Mouse (Mus musculus) neural tube, embryonic 12.5 days (tissue): ENCODE results near the gene Cldn1. TPM values are rescaled to one million over a fixed set of nuclear protein-coding genes. Genes with fewer than 3 reads are reported as not detected.
A peak's percentile ranks its signal among the peaks of the same experiment; 100 is the strongest.

Experiments used
- ATAC-seq: fragments of 200-750 bp; cut with Nextera tagmentation; 2 replicates; pipeline ENCODE4 v1.8.0; 2017; ENCODE audit warnings: low read depth, mild to moderate bottlenecking, moderate TSS enrichment, moderate library complexity; ENCODE audit not compliant: low FRiP score
- H3K27ac ChIP-seq: fragments of 300-500 bp; sonication (generic); 2 replicates; pipeline ENCODE4 v1.5.1; 2016
- H3K27me3 ChIP-seq: fragments of 300-500 bp; sonication (generic); replicated peaks from 2 replicates; pipeline ENCODE4 v1.6.1; 2016; ENCODE audit warnings: mild to moderate bottlenecking
- H3K36me3 ChIP-seq: fragments of 300-500 bp; sonication (generic); 2 replicates; pipeline ENCODE4 v1.6.1; 2016; ENCODE audit warnings: mild to moderate bottlenecking
- H3K4me1 ChIP-seq: fragments of 300-500 bp; sonication (generic); 2 replicates; pipeline ENCODE4 v1.6.1; 2016
- H3K4me2 ChIP-seq: fragments of 300-500 bp; sonication (generic); replicated peaks from 2 replicates; pipeline ENCODE4 v1.6.1; 2016; ENCODE audit warnings: mild to moderate bottlenecking
- H3K4me3 ChIP-seq: fragments of 300-500 bp; sonication (generic); 2 replicates; pipeline ENCODE4 v1.5.1; 2016
- H3K9ac ChIP-seq: fragments of 300-500 bp; sonication (generic); 2 replicates; pipeline ENCODE4 v1.6.1; 2016; ENCODE audit warnings: mild to moderate bottlenecking
- H3K9me3 ChIP-seq: fragments of 300-500 bp; sonication (generic); 2 replicates; pipeline ENCODE4 v1.6.1; 2016; ENCODE audit warnings: mild to moderate bottlenecking
- WGBS: fragments of 180-500 bp; shearing (Covaris S2); methylation state at CpG from one replicate; pipeline ENCODE4 v1.1.7; 2016; 5-methylcytosine and 5-hydroxymethylcytosine counted together
- polyA plus RNA-seq: library from polyadenylated mRNA; unstranded; fragments of >200 nt; fragmentation: Nextera tagmentation; extraction: Ambion mirVana; gene quantifications from 2 replicates; pipeline ENCODE4 v1.2.1, GENCODE M21; 2016

The Cldn1 gene
- polyA plus RNA-seq, result 2.4 and 3.0 TPM in 2 replicates

- H3K4me3 ChIP-seq, result peak within 1 kb of the TSS; percentile 39
- peak; percentile 89 for ATAC-seq
- WGBS, result 3% methylated on average over 33 of the region's 33 CpGs
- H3K9me3 ChIP-seq, result no peaks in the 10 kb centered on the region
- no peaks in the 10 kb centered on the region for H3K27me3 ChIP-seq
- no peaks in the 10 kb centered on the region for H3K36me3 ChIP-seq
- H3K27ac ChIP-seq, result no peak within 1 kb of the TSS
- H3K9ac ChIP-seq, result peak within 1 kb of the TSS; percentile 33
- H3K4me2 ChIP-seq, result peak within 1 kb of the TSS; percentile 86
- peaks cover 5% of the 10 kb centered on the region; the same call in 1 of the 2 replicates for H3K4me1 ChIP-seq
Measured at GRCm38 (mm10) chr16:26371325-26372053, at the start of gene Cldn1. Gene Cldn1, minus strand, starts transcription at chr16:26371841.

- no peak overlapping the region for H3K27ac ChIP-seq
- no peak overlapping the region for H3K4me3 ChIP-seq
- no peaks in the 10 kb centered on the region for H3K27me3 ChIP-seq
- H3K4me2 ChIP-seq, result no peak overlapping the region
- WGBS, result 87% methylated on average over 3 of the region's 3 CpGs
- H3K36me3 ChIP-seq, result no peaks in the 10 kb centered on the region
- ATAC-seq, result no peak
- no peaks in the 10 kb centered on the region for H3K4me1 ChIP-seq
- H3K9ac ChIP-seq, result no peak overlapping the region
- no peaks in the 10 kb centered on the region for H3K9me3 ChIP-seq
Measured at GRCm38 (mm10) chr16:26418616-26419015, 47.0 kb upstream of the Cldn1 start.

- no peak for ATAC-seq
- H3K4me1 ChIP-seq, result no peaks in the 10 kb centered on the region
- H3K9ac ChIP-seq, result no peak overlapping the region
- no peaks in the 10 kb centered on the region for H3K9me3 ChIP-seq
- no peak overlapping the region for H3K27ac ChIP-seq
- H3K27me3 ChIP-seq, result no peaks in the 10 kb centered on the region
- H3K36me3 ChIP-seq, result no peaks in the 10 kb centered on the region
- 38% methylated on average over 1 of the region's 1 CpGs for WGBS
- H3K4me3 ChIP-seq, result no peak overlapping the region
- H3K4me2 ChIP-seq, result no peak overlapping the region
Measured at GRCm38 (mm10) chr16:26404070-26404469, 32.4 kb upstream of the Cldn1 start.

GRCm38 (mm10) chr16:26400971-26401370 is 29.3 kb upstream of the Cldn1 start:
- no peak overlapping the region for H3K4me2 ChIP-seq
- 77% methylated on average over 3 of the region's 3 CpGs for WGBS

GRCm38 (mm10) chr16:26400549-26400948 is 28.9 kb upstream of the Cldn1 start:
- H3K4me3 ChIP-seq, result no peak overlapping the region
- no peaks in the 10 kb centered on the region for H3K4me1 ChIP-seq
- H3K36me3 ChIP-seq, result no peaks in the 10 kb centered on the region
- WGBS, result 85% methylated on average over 4 of the region's 4 CpGs
- no peak overlapping the region for H3K9ac ChIP-seq
- no peak for ATAC-seq
- H3K9me3 ChIP-seq, result no peaks in the 10 kb centered on the region
- H3K27me3 ChIP-seq, result no peaks in the 10 kb centered on the region
- H3K4me2 ChIP-seq, result no peak overlapping the region
- H3K27ac ChIP-seq, result no peak overlapping the region

More at GRCm38 (mm10) chr16:26400971-26401370, 29.3 kb upstream of the Cldn1 start:
- Histone ChIP-seq H3K4me3 (no peak overlapping the region), H3K9ac (no peak overlapping the region), H3K27me3 (no peaks in the 10 kb centered on the region), H3K4me1 (no peaks in the 10 kb centered on the region), H3K9me3 (no peaks in the 10 kb centered on the region), H3K36me3 (no peaks in the 10 kb centered on the region), H3K27ac (no peak overlapping the region)
- no peak for ATAC-seq

- H3K9ac ChIP-seq, result no peak overlapping the region
- H3K9me3 ChIP-seq, result no peaks in the 10 kb centered on the region
- no peak for ATAC-seq
- no peak overlapping the region for H3K4me3 ChIP-seq
- H3K27ac ChIP-seq, result no peak overlapping the region
- H3K4me1 ChIP-seq, result no peaks in the 10 kb centered on the region
- no peaks in the 10 kb centered on the region for H3K27me3 ChIP-seq
- WGBS, result 80% methylated on average over 4 of the region's 4 CpGs
- no peak overlapping the region for H3K4me2 ChIP-seq
- H3K36me3 ChIP-seq, result no peaks in the 10 kb centered on the region
Measured at GRCm38 (mm10) chr16:26390936-26391335, 19.3 kb upstream of the Cldn1 start.

GRCm38 (mm10) chr16:26386159-26386558 is 14.5 kb upstream of the Cldn1 start:
- H3K27ac ChIP-seq, result no peak overlapping the region
- H3K36me3 ChIP-seq, result no peaks in the 10 kb centered on the region
- H3K27me3 ChIP-seq, result no peaks in the 10 kb centered on the region
- no peaks in the 10 kb centered on the region for H3K4me1 ChIP-seq
- no peak overlapping the region for H3K4me2 ChIP-seq
- H3K9me3 ChIP-seq, result no peaks in the 10 kb centered on the region
- H3K9ac ChIP-seq, result no peak overlapping the region
- no peak for ATAC-seq
- 88% methylated on average over 2 of the region's 2 CpGs for WGBS
- H3K4me3 ChIP-seq, result no peak overlapping the region

- no peak for ATAC-seq
- WGBS, result 82% methylated on average over 5 of the region's 5 CpGs
- Histone ChIP-seq H3K4me2 (no peak overlapping the region), H3K27ac (no peak overlapping the region), H3K9me3 (no peaks in the 10 kb centered on the region), H3K36me3 (no peaks in the 10 kb centered on the region), H3K9ac (no peak overlapping the region), H3K4me3 (no peak overlapping the region), H3K27me3 (no peaks in the 10 kb centered on the region), H3K4me1 (no peaks in the 10 kb centered on the region)
Measured at GRCm38 (mm10) chr16:26384112-26384649, 12.5 kb upstream of the Cldn1 start.

GRCm38 (mm10) chr16:26377170-26377569 is 5.5 kb upstream of the Cldn1 start:
- H3K4me1 ChIP-seq, result no peaks in the 10 kb centered on the region
- no peaks in the 10 kb centered on the region for H3K36me3 ChIP-seq
- no peaks in the 10 kb centered on the region for H3K27me3 ChIP-seq
- no peak overlapping the region for H3K4me2 ChIP-seq
- H3K4me3 ChIP-seq, result no peak overlapping the region
- ATAC-seq, result no peak
- no peaks in the 10 kb centered on the region for H3K9me3 ChIP-seq
- WGBS, result 87% methylated on average over 5 of the region's 5 CpGs
- H3K27ac ChIP-seq, result no peak overlapping the region
- no peak overlapping the region for H3K9ac ChIP-seq

GRCm38 (mm10) chr16:26370127-26370526 is 1.5 kb downstream of the Cldn1 start:
- ATAC-seq, result no peak
- Histone ChIP-seq H3K9me3 (no peaks in the 10 kb centered on the region), H3K4me3 (no peak overlapping the region)

GRCm38 (mm10) chr16:26369044-26369730 is 2.5 kb downstream of the Cldn1 start:
- Histone ChIP-seq H3K9ac (no peak overlapping the region), H3K4me3 (no peak overlapping the region), H3K27ac (no peak overlapping the region), H3K27me3 (no peaks in the 10 kb centered on the region), H3K4me2 (no peak overlapping the region), H3K4me1 (peaks cover 5% of the 10 kb centered on the region; the same call in 1 of the 2 replicates), H3K9me3 (no peaks in the 10 kb centered on the region), H3K36me3 (no peaks in the 10 kb centered on the region)
- no peak for ATAC-seq
- WGBS, result 85% methylated on average over 7 of the region's 7 CpGs

More at GRCm38 (mm10) chr16:26370127-26370526, 1.5 kb downstream of the Cldn1 start:
- Histone ChIP-seq H3K4me1 (peaks cover 5% of the 10 kb centered on the region; the same call in 1 of the 2 replicates), H3K27me3 (no peaks in the 10 kb centered on the region), H3K36me3 (no peaks in the 10 kb centered on the region), H3K9ac (no peak overlapping the region), H3K27ac (no peak overlapping the region), H3K4me2 (no peak overlapping the region)
- WGBS, result 90% methylated on average over 1 of the region's 1 CpGs

- Histone ChIP-seq H3K9me3 (no peaks in the 10 kb centered on the region), H3K9ac (no peak overlapping the region), H3K4me2 (no peak overlapping the region), H3K27ac (no peak overlapping the region), H3K4me1 (peaks cover 5% of the 10 kb centered on the region; the same call in 1 of the 2 replicates), H3K4me3 (no peak overlapping the region), H3K27me3 (no peaks in the 10 kb centered on the region), H3K36me3 (no peaks in the 10 kb centered on the region)
- ATAC-seq, result no peak
- 73% methylated on average over 5 of the region's 5 CpGs for WGBS
Measured at GRCm38 (mm10) chr16:26368121-26368520, 3.5 kb downstream of the Cldn1 start.
